Mouse (Mus musculus) cerebellum, postnatal 14 days (tissue): ENCODE data around the gene Mocs2.

Experiments used
- DNase-seq, 2 experiments: peaks; one replicate each; pipeline ENCODE4 v3.0.0; 2021; ENCODE audit warnings: mixed read lengths in 2 of 2

Gene Mocs2

DNA sequence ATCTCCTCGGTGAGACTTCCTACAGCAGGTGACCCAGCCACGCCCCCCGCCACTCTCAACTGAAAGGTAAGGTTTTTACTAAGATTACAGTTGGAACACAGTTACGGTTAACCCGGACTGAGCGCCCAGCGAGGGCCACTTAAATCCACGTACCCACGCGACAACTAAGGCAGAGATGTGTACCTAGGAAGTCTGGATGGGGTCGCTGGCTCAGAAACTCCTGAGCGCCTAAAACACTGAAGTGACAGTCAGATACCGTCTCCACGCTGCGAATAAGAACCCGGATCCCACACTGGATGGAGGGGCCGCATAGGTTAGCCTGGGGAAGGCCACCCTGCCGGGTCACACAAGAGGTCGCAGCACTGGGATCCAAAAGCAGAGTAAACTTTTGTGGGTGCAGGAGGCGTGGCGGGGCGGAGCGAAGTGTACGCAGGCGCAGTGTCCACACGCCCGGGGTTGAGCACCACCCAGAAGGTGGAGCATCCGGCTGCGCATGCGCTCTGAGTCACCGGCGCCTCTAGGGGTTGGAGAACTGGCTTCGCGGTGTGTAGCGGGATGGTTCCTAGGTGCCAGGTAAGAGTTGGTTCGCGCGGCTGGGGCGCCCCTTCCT, at the start of gene Mocs2:
Gene Mocs2 (plus strand): TSS at position 486 of the 610 bp plus-strand sequence.
- DNase-seq = peak; percentile 94 to 96

DNA sequence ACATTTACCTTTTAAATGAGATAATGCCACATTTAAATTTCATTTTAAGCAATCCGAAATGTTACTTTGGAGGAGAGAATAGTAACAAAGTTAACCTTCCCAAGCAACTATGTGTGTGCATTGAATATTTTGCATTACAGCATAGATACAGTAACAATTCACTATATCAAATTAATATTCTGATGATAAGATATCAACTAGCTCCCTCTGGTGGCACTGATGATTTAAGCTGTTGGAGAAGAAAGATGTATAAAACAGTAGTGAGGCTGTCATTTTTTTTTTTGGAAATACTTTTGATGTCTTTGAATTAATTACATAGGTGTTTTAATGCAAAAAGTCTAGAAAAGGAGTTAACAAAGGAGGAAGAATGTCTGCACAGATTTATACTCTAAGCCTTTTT, 26.5 kb upstream of the Mocs2 start:
- DNase-seq = peak; percentile 51 to 60

DNA sequence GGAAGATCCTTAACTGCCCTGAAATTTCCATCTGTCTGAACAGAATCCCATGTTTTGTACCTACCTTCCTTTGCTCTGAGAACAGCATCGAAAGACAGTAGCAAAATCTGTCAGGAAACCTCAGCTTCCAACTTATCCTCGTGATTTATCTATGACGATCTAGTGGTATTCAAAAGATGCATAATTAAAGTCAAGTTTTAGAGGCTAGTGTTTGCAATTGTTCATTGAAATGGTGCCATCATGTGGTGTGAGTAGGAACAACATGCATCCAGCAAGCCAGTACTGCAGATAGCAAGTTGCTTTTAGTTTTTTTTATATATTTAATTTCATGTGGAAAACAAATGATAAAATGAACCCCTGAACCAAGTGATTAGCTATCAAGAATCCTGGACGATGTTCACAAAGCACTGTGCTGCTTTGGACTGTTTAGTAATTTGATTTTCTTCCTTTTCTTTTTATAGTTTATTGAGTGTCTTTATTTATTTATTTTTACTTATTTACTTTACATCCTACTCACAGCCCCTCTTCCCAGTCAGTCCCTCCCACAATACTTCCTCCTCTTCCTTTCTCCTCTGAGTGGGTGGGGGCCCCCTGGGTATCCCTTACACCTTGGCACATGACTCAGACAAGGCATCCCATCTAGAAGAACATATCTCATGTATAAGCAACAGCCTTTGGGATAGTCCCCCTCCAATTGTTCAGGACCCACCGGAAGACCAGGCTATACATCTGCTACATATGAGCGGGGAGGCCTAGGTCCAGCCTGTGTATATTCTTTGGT, 24.6 kb upstream of the Mocs2 start:
- DNase-seq = peak; percentile 74 to 76

DNA sequence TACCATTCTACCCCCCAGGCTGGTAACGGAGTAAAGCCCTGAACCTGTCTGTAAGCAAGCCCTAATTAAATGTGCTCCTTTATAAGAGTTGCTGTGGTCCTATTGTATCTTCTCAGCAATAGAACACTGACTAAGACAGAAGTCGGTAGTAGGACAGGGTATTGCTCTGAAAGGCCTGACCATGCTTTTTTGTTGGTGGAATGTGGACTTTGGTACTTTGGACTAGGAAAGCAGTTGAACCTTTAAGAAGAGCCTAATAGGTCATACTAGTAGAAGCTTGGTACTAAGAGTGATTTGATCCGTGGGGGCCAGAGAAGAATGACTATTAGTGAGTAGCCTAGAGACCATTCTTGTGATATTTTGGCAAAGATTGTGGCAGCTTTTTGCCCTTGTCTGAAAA, 16.2 kb upstream of the Mocs2 start:
- DNase-seq = no peak

DNA sequence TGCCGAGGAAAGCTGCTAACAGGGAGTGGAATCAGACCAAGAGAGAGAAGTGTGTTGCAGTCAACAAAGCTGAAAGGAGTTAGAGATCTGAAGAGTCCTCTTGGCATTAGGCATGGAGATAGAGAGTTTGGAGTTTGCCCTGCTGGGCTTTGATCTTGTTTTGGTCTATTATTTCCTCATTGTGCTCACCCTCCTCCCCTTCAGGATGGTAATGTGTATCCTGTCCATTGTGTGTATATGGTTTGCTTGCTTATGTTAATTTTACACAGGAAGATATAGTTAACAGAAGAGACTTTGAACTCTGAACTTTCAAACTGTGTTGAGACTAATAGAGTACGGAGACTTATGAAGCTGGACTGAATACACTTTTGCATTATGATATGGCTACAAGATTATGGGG, 15.1 kb upstream of the Mocs2 start:
- DNase-seq = no peak

DNA sequence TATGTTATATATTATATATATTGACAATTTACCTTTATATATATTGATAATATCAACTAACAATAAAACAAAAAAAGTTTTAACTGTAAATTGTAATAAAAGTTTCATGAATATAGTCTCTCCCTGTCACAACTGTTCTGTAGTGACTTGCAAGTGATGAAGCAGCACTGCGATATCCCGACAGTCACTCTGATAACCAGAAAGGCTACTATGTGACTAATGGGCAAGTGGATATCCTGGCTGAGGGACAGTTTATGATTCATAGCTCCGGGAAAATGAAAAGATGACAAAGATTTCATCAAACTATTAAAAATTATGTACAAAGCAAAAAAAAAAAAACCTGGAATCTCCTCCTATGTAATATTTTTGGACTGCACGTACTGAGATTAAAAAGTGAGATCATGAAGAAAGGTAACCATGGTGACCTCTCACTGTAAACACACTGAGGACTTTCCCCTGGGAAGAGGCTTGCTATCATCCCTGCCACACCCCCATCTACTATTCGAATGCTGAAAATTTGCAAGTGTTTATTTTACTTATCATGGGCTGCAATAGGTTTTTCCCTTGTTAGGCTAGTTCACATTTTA, 8.3 kb upstream of the Mocs2 start:
- no peak for DNase-seq

DNA sequence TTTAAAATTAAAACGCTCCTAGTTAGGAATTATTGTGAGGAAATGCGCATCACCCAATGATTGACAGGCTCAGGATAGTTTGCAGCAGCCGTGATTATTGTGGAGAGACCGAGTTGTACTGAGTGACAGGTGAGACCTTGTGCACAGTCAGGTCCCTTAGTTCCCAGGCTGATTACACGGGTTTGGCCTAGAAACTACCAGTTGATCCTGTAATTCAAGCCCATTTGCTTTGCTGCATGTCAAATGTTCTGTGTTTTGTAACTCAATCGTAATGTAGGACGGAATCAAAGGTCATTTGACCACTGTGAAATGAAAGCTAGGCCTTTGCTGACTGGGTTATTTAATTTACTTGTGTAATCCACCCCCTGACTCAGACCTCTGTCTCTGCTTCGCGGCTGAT, 477 bp downstream of the Mocs2 start:
- peak in 1 of 2 experiments; percentile 15 for DNase-seq

DNA sequence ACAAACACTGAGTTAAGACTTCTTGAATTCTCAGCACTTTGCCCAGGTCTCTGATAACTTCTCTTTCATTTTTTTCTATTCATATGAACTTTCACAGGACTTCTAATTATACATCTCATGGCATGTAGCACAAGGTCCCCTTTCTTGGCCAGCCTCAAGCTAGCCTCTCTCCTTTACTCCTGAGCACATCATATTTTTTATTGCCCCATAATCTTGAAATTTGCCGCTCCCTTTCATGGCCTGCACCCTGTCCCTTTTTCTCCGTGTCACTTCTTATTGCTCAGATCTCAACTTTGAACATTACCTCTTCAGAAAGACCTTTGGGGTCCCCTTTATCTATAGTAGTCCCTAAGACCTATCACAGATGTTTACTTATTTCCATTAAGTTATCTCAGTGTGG, 4.8 kb downstream of the Mocs2 start:
- DNase-seq = no peak

DNA sequence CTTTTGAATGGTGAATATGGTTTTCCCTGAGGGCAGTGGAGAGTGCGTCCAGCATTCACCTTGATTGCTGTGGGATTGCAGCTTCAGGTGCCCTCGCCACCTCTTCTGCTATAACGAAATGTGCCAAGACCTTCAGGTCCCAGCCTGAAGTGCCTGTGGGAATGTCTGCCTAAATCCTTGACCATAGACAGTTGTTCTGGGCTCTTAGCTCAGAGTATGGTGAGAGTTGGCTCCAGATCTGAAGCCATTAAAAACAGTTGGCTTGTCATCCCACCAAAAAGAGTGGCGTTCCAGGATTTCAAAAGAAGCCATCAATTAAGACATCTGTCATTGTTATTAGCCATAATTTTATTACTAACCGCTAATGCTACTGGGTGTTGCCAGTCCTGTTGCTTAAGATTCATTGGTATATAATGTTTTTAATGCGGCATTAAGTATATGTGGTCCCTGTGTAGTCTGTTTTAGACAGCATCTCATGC, 7.4 kb downstream of the Mocs2 start:
- DNase-seq = no peak

DNA sequence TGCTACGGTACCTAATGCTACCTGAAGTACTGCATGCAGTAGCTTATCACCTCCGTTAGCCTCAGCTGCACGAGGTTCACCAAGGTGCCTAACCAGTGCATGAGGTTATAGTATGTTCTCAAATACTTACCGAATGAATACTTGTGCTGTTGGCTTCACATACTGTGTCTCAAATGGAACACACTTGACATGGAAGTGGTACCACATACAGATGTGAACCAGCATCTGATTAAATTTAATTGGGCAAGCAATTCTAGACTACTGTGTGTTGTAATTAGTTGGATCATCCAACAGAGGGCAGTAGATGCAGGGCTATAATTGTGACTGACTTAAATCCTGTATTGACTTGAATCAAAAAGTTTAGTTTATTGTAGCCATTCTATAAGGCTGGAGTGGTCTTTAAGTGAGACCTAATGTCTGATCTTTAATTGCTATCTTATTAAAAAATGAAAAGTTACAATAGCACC, 13.4 kb downstream of the Mocs2 start:
- DNase-seq = peak; percentile 18 to 47

DNA sequence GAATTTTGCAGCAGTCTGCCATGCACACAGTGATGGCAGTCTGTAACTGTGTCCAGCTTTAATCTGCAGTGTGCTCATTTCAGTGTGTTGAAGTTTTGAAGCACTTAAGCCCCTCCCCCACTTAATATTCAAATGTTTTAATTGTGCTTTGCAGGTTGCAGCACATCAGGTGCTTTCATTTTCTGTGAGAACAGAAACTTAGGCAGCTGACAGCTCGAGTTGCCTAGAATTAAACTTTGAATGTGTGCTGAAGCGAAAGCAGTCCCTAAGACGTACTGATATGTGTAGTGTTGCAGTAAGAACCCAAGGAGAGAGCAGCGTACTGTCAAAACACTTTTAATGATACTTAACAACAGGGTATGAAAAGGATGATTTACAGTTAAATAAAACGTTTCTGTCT, 14.7 kb downstream of the Mocs2 start:
- no peak for DNase-seq

DNA sequence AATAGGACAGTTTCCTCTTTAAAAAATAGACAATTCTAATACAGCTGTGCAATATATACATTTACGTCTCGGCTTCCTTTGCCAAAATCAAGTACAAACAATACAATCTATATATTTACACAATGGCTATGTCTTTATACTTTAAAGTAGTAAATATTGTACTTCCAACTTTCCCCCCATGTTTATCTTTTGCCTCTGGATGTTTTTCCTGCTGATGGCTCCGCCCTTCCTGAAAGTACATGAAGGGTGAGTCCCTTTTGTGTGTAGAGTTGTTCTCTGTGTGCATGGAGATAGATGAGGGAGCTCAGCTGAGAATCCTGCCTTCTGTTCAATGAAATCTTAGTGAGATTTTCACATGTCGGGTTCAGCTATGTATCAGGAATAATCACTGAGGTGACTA, 15.3 kb downstream of the Mocs2 start:
- DNase-seq = no peak

DNA sequence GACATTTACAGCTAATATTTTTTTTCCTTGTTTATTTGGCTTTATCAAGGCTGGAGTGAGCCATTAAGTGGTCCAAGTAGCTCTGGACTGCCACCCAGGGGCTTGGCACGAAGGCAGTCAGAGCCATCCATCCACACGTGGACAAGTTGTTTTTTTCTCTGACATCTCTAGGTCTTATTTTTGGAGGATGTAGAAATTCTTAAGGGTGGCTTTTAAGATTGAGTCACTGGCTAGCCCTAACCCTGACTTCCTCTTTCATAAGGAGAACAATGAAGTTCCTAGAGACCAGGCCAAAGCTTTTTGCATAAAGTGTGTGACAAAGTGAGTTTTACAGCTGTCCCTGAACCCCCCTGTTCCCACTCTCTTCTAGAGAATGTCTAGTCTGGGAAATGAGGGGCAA, 16.5 kb downstream of the Mocs2 start:
- no peak for DNase-seq

DNA sequence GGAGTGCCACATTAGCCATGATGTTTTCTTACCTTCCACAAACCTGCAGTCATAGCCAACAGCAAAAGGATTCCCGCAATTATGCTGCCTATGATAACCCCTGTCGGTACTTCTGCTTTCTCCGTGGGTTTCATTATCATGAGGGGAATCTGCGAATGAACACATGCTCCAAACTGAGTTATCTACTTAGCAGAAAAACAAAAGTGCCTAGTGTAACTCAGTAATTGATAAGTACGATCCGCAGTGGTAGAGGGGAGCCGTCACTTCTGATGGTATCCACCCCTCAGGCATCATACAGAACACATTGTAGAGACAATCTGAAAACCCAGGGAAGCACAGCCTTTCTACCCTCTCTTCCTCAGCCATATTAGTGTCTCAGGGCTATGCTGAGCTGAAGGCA, 19.0 kb downstream of the Mocs2 start:
- DNase-seq = no peak

DNA sequence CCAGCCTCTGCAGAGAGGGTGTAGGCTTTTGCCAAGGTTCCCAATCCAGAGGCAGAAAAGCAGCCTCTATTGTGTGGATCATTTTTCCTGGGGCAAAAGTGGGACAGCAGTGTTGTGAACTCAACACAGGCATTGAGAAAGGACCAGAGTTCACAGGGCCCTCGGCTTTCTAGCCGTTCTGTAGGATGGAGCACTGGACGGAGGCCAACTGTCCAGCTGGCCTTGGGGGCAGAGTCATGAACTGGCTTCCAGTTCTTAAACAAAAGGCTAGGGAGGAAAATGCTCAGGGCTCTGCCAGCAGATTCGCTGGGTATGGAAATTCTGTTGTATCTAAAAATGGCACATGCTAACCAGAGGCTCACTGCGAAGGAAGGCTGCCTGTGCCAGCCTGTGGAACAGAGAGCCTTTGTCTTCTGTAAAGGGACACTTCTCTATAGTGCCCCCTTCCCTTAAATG, 20.5 kb downstream of the Mocs2 start:
- peak; percentile 85 to 89 for DNase-seq

DNA sequence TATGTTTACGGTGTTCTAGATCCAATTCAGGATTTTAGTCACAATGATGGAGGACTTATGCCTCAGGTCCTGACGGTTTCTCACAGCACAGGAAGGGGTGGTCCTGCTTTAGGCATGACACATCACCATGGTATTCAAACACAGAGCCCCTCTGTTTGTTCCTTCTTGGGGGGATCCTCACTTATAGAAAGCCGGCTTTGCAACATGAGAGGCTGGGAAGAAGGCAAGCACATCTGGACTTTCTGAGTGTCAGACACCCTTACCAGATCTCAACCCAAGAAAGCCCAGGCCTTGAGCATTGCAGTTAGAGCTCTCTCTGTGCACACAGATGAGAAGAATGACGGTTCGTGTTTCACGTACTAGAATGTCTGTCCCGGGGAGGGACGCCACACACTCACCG, 21.1 kb downstream of the Mocs2 start:
- DNase-seq = no peak

DNA sequence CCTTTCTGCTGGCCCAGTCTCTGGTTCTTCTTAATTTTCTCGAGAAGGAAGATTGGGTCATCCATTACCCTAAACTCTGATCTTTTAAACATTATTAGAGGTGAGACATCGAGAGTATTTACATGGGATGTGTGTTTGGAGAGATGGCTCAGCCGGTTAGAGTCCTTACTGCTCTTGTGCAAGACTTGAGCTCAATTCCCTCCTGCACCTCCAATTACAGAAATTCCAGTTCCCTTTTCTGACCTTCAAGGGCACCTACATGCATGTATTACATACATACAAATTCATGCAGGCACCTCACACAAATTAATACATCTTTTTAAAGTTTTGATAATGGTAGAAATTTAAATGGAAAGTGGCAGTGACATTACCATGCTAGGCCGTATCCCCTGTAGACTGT, 22.5 kb downstream of the Mocs2 start:
- DNase-seq = no peak

DNA sequence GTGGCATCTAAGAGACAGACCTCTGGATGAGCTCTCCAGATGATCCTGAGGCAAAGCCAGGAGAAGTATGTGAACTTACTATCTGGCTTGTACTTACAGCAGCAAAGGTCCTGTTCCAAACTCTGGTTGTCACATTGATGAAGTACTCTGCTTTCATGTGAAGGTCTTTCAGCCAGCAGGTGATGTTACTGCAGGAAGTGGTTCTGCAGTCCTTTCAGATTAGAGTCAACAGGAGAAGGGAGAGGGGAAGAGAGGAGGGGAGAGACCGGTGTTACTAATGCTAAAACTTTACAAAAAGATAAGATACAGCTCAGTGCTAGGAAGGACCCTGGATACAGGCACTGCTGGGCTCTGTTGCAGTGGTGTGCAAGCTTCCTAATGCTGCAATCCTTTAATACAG, 25.3 kb downstream of the Mocs2 start:
- DNase-seq = no peak

DNA sequence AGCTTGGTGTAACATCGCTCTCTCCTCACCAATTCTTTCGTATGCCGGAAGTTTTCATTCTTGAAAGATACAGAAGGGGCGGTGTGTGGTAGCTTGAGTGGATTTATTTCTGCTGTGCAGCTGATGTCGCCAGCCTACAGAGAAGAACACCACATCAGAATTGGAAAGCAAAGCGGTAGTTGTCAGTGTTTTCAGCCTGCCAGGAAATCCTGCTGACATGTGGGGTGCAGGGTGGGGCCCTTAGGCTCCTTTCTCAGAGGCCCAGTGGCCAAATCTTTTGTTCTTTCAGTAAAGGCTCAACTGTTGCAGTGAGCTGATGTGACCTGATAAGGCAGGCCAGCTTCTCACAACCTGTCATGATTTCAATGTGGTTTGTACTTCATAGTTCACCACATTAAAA, 27.8 kb downstream of the Mocs2 start:
- no peak for DNase-seq

DNA sequence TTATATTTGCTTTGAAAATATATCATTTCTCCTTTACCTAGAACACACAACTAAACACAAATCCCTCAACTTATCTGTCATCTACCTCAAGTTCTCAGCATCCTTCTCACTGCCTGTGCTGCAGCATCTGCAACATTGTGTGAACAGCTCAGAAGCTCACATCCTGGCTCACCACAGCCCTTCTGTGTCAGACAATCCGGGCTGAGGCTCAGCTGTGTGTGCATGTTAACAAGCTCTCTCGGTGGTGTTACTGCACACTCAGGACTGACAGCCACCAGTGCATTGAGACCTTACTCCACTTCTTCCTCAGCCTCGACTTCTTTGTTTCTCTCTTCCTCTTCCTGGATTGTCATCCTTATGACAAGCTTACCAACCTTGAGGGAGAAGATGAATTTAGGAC, 30.9 kb downstream of the Mocs2 start:
- DNase-seq = no peak

DNA sequence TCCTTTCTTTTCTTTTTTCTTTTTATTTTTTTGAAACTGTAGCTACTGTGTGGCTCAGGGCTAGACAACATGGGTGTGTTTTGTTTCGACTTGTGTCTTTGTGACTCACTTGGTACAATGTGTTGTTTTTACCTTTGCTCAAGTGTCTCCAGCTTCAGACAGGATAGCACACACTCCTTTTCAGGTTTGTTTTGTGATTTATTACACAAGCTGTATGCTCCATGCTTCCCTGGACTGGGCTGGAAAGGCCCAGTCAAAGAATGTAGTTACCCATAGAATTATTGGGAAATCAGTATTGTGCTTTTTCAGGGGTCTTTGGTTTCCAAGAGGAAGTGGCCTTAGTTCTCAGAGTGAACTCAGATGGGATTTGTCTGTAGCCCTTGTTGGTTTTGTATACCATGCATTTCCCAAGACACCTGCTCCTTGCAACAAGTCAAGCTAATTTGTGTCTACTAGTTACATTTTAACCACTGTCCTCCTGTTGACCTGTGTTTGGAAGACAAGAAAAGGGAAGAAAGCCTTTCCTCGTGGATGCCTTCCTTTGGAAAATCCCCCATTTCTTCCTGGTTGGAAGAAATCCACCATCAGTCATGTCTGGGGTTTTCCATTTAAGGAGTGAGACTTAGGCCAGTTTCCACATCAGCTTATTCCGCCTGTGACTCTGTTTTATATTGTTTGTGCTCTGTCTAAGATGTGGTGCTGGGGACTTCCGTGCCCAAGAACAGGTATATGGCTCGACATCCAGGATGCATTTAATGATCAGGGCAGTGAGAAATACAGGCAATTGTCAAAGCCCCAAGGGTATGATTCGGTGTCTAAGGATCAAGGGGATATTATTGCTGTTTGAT, 34.5 kb downstream of the Mocs2 start:
- no peak for DNase-seq

DNA sequence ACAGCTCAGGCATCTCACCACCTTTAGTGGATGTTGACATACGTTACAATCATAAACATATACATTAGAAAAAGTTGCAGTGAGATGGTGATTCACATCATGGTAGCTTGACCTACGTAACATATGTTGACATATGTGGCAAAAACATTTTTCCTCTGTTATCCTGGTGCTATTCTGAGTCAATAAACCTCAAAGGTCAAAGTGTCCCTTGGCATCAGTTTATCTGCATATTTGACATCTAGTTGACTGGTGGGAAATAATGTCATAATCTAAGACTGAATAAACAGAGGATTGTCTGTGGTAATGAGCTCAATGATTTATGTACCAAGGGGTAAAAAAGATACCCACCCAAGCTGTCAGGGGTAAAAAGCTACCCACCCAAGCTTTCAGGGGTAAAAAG, 35.1 kb downstream of the Mocs2 start:
- no peak for DNase-seq

DNA sequence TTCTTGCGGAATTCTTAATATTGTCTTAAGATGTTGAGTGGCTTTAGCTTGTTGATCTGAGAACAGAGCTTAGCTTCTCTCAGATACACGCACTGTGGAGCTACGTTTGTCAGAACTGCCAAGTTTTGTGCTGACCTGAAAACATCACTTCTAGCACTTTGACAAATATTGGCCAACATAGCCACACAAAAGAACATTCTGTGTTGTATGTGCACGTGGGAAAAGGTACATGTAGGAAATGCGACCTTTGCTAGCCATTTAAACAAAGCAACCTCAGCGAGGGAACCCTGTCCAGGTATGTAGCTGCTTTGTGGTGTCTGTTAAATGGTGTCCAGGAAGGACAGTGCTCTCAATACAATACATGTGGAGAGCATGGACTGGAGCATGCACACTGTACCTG, 36.0 kb downstream of the Mocs2 start:
- DNase-seq = no peak
